Mouse (Mus musculus): ENCODE measurements around the gene Max.

- TF ChIP-seq EP300 (IDR thresholded peaks at IDR 0.05; ENCODE audit: low read depth in 1 of 2, low read length in 2 of 2): no peak
- no peak for TF ChIP-seq MXI1 (IDR thresholded peaks at IDR 0.05; ENCODE audit: low read depth, low read length)
- no peak for TF ChIP-seq POLR2A (IDR thresholded peaks at IDR 0.05; ENCODE audit: control insufficient read depth in 1 of 2, insufficient read depth in 1 of 2, low read depth in 1 of 2, low read length in 2 of 2, poor library complexity in 1 of 2)
- TF ChIP-seq POLR2AphosphoS2 (IDR thresholded peaks at IDR 0.05; ENCODE audit: low read length): no peak
- TF ChIP-seq CTCF (IDR thresholded peaks at IDR 0.05 in 2 of 3, conservative IDR thresholded peaks at IDR 0.05 in 1 of 3; ENCODE audit: control insufficient read depth in 1 of 3, insufficient read depth in 1 of 3, low read depth in 2 of 3, low read length in 3 of 3, poor library complexity in 1 of 3, severe bottlenecking in 1 of 3): no peak
- TF ChIP-seq GABPA (IDR thresholded peaks at IDR 0.05; ENCODE audit: low read depth, low read length): no peak
- no peak for TF ChIP-seq GATA1 (IDR thresholded peaks at IDR 0.05; ENCODE audit: low read depth, low read length)
- no peak for TF ChIP-seq USF1 (IDR thresholded peaks at IDR 0.05; ENCODE audit: low read depth, low read length)
- no peak for TF ChIP-seq MAX (IDR thresholded peaks at IDR 0.05; ENCODE audit: low read length)
- TF ChIP-seq ZC3H11A (IDR thresholded peaks at IDR 0.05; ENCODE audit: low read depth, low read length): no peak
- TF ChIP-seq TAL1 (IDR thresholded peaks at IDR 0.05; ENCODE audit: low read length): no peak
- TF ChIP-seq HCFC1 (IDR thresholded peaks at IDR 0.05; ENCODE audit: low read depth, low read length): no peak
Measured at GRCm38 (mm10) chr12:76927012-76927411, 35.0 kb downstream of the Max start.

All from MEL (cell line).